Mouse (Mus musculus): ENCODE data around the gene Cpeb1.
"Not testable (repeated sequence)": the region's sequence is repeated elsewhere in the genome, so short reads cannot be mapped to it uniquely, and the experiment has no call there.

Gene Cpeb1

GRCm38 (mm10) chr7:81455155-81455651 is at the start of gene Cpeb1:
Gene Cpeb1, minus strand, starts transcription at chr7:81455465.
- no peak for DNase-seq (ENCODE audit: extremely low spot score, low read depth, low spot score)

- no peak for DNase-seq (ENCODE audit: extremely low spot score, low read depth, low spot score)
Measured at GRCm38 (mm10) chr7:81501050-81501449, 45.8 kb upstream of the Cpeb1 start.

- DNase-seq (ENCODE audit: extremely low spot score, low read depth, low spot score), result no peak
Measured at GRCm38 (mm10) chr7:81498181-81498580, 42.9 kb upstream of the Cpeb1 start, which contains the start of gene BC048679. Gene BC048679, minus strand, starts transcription at chr7:81498281.

GRCm38 (mm10) chr7:81497171-81497570 is 41.9 kb upstream of the Cpeb1 start:
- DNase-seq (ENCODE audit: extremely low spot score, low read depth, low spot score), result no peak

GRCm38 (mm10) chr7:81493331-81494021 is 38.2 kb upstream of the Cpeb1 start, which contains the start of gene Ap3b2:
Gene Ap3b2, minus strand, starts transcription at chr7:81493925.
- DNase-seq (ENCODE audit: extremely low spot score, low read depth, low spot score), result no peak

GRCm38 (mm10) chr7:81492628-81493027 is 37.4 kb upstream of the Cpeb1 start:
- no peak for DNase-seq (ENCODE audit: extremely low spot score, low read depth, low spot score)

GRCm38 (mm10) chr7:81489649-81490048 is 34.4 kb upstream of the Cpeb1 start:
- no peak for DNase-seq (ENCODE audit: extremely low spot score, low read depth, low spot score)

GRCm38 (mm10) chr7:81480800-81481199 is 25.5 kb upstream of the Cpeb1 start:
- DNase-seq (ENCODE audit: extremely low spot score, low read depth, low spot score), result no peak

- no peak for DNase-seq (ENCODE audit: extremely low spot score, low read depth, low spot score)
Measured at GRCm38 (mm10) chr7:81479531-81480090, 24.3 kb upstream of the Cpeb1 start.

GRCm38 (mm10) chr7:81478261-81478660 is 23.0 kb upstream of the Cpeb1 start:
- not testable (repeated sequence) for DNase-seq (ENCODE audit: extremely low spot score, low read depth, low spot score)

- no peak for DNase-seq (ENCODE audit: extremely low spot score, low read depth, low spot score)
Measured at GRCm38 (mm10) chr7:81476833-81477232, 21.6 kb upstream of the Cpeb1 start.

- no peak for DNase-seq (ENCODE audit: extremely low spot score, low read depth, low spot score)
Measured at GRCm38 (mm10) chr7:81475221-81475620, 20.0 kb upstream of the Cpeb1 start.

GRCm38 (mm10) chr7:81464906-81465450 is 9.7 kb upstream of the Cpeb1 start:
- no peak for DNase-seq (ENCODE audit: extremely low spot score, low read depth, low spot score)

- no peak for DNase-seq (ENCODE audit: extremely low spot score, low read depth, low spot score)
Measured at GRCm38 (mm10) chr7:81464116-81464515, 8.9 kb upstream of the Cpeb1 start.

- no peak for DNase-seq (ENCODE audit: extremely low spot score, low read depth, low spot score)
Measured at GRCm38 (mm10) chr7:81462815-81463214, 7.5 kb upstream of the Cpeb1 start.

- DNase-seq (ENCODE audit: extremely low spot score, low read depth, low spot score), result no peak
Measured at GRCm38 (mm10) chr7:81454331-81455039, 780 bp downstream of the Cpeb1 start.

GRCm38 (mm10) chr7:81453443-81454274 is 1.6 kb downstream of the Cpeb1 start:
- no peak for DNase-seq (ENCODE audit: extremely low spot score, low read depth, low spot score)

GRCm38 (mm10) chr7:81452971-81453441 is 2.3 kb downstream of the Cpeb1 start:
- no peak for DNase-seq (ENCODE audit: extremely low spot score, low read depth, low spot score)

- DNase-seq (ENCODE audit: extremely low spot score, low read depth, low spot score), result no peak
Measured at GRCm38 (mm10) chr7:81398957-81399356, 56.3 kb downstream of the Cpeb1 start.

- no peak for DNase-seq (ENCODE audit: extremely low spot score, low read depth, low spot score)
Measured at GRCm38 (mm10) chr7:81379363-81379762, 75.9 kb downstream of the Cpeb1 start.

All from hindlimb bud, embryonic 11.5 days (tissue).